Mouse (Mus musculus): ENCODE data around the gene Snai3. TPM values are rescaled to one million over a fixed set of nuclear protein-coding genes. Genes with fewer than 3 reads are reported as not detected.

The Snai3 gene
- total RNA-seq (2015) (0.30 TPM in 1 of 2 replicates, not detected in the other), total RNA-seq (2017) (not detected in 2 replicates)

DNA sequence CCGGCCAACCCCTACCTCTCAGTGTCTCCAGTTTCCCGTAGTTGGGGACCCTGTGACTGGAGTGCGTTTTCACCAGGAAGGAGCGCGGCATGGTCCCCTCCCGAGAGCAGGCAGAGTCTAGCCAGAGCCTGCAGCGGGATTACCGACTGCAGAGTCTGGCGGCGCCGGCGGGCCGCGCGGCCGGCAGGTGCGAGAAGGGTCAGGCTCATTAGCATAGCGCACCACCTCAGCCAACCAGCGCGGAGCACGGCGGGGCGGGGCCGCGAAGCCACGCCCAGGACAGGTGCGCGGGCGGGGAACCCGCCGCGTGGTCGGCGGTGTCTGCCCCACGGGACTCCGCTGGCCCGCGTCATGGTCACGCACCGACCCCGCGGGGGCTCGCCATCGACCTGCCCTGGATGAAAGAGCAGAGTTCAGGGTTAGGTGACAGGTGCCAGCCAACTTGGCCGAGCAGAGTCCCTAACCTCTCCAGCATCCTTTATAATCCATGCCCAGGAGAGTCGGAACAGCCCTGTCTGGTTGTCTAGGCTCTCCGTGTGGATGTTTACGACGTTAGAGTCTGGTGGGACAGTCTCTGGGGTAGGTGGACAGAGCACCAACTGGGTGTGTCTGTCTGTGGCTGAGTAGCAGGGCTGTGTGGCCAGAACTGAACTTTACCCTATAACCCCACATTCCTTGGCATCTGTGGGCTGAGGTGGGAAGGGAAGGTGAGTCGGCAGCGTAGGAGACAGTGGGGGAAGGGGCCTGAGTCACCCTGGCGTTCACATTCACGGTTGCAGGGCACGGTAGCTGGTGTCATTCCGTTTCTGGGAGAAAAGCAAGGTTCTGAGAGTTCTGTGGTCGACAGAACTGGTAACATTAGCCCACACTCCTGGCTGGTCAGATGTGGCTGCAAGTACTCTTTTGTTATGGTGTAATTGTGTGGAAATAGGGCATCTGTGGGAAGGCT, at the start of gene Snai3:
Gene Snai3 (minus strand): TSS at position 210 of the 949 bp plus-strand sequence.
- peak; percentile 45 for ATAC-seq (replicated peaks; ENCODE audit: poor library complexity)

DNA sequence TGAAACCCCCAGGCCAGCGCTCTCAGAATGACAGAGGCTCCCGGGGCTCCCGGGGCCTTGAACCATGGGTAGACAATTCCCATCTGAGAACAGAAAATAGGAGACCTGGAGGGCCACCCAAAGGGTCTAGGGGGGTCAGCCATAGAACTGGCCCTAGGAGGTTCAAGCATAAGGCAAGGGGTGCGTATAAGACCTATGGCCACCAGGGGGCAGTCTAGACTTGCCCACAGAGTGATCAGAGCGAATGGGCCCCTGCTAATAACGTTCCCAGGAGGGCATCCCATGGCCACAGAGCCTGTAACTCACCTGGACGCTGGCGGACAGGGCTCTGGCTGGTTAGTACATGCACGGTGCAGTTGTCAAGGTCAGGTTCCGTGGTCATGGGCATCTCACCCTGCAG, 40.3 kb upstream of the Snai3 start:
- ATAC-seq (replicated peaks; ENCODE audit: poor library complexity): peak; percentile 87

DNA sequence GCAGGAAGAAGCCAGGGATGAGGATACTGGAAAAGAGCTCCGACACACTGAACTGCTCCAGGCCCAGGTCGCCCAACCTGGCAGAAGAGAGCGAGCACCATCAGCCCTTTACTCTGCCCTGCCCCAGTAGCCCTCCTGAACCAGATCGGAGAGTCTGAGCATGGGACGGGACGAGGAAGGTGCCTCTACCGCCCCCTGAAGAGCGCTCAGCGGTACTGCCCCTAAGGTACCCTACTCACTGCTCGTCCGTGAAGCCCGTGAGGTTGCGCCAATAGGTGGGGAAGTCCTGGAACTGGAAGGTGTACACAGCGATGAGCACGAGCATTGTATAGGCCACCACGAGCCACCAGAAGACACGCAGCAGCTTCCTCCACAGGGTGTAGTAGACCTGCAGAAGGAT, 37.4 kb upstream of the Snai3 start:
- ATAC-seq (replicated peaks; ENCODE audit: poor library complexity): peak; percentile 73

DNA sequence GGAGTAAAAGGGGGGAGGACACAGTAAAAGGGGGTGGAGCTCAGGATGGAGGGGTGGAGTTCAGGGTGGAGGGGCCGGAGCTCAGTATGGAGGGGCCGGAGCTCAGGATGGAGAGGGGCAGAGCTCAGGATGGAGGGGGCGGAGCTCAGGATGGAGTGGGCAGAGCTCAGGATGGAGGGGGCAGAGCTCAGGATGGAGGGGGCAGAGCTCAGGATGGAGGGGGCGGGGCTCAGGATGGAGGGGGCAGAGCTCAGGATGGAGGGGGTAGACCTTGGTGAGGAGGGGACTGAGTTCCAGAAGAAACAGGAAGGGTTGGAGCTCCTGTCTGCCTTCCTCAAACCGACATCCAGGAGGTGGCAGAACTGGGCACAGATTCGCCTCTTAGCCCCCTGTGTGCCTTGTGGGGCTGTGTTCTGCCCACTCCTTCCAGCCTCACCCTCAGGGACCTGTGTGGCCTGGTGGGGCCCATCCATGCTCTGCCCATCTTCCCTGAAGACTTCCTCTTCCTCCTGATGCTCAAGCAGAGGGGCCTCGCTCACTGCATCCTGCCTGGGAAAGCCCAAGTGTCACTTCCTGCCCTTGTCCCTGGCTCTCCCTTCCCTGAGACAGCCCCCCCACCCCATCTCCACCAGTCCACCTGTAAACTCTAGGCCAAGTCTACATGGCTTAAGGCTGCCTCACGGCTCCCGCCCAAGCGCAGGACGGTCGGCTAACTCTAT, 36.6 kb upstream of the Snai3 start:
- ATAC-seq (replicated peaks; ENCODE audit: poor library complexity): no peak

DNA sequence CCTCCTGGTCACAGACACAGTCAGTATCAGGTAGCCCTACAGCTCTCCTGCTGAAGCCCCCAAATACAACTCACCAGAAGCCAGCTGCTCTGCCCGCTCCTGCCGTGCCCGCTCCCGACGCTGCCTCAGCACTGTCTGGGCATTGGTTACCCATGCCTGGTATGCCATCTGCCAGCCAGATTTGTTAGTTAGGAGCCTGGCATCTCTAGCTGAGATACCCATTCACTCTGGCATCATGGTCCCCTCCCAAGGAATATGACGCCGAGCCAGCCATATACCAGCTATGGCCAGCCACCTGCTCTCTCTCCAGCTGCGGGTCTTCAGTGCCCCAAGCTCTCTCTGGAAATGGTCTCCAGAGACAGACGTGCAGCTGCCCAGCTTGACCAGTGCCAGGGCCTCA, 27.9 kb upstream of the Snai3 start:
- no peak for ATAC-seq (replicated peaks; ENCODE audit: poor library complexity)

DNA sequence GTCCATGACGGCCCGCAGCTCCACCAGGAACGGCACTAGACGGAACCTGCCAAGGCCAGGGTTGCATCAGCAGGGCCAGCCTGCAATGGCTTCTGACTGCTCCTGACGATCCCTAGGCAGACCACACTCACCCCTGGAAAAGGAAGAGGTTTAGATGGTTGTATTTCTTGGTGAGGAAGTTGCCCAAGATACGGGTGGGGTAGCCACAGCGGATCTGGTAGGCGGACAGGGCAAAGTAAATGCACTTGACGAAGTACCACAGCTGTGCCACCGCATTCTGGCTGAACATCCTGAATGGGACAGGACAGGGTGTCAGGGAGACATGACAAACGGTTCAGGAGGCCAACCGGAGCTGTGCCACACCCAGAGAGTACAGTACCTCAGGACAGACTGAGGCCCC, 24.3 kb upstream of the Snai3 start:
- ATAC-seq (replicated peaks; ENCODE audit: poor library complexity): peak; percentile 79

DNA sequence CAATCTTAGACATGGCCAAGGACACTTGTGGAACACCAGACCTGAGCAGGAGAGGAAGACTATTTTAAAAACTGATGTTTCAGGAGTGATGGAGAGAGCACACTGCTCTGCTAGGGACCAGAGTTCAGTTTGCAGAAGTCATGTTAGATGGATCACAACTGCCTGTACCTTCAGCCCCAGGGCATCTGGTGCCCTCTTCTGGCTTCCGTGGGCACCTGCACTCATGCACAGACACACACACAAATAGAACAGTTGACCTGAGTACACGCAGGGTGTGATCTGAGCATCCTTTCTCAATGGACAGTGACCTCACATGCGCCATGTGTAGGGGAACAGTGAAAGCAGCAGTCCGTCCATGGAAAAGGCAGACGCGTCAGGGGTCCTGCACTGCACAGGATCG, 23.3 kb upstream of the Snai3 start:
- no peak for ATAC-seq (replicated peaks; ENCODE audit: poor library complexity)

DNA sequence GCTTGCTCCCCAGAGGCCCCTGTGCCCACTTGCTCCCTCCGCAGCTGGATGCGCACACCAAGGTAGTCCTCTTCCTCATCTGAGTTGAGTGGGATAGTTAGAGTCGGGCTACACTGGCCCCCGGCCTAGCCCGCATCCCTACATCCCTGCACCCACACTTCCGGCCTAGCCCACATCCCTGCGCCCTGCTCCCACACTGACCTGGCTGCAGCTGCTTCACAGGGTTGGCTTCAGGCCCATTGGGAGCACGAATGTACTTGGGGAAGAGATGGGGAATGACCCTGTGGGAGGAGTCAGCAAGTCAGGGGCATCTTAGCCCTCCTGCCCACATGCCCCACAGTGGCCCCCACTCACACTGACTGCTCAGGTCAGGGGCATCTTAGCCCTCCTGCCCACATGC, 21.9 kb upstream of the Snai3 start:
- no peak for ATAC-seq (replicated peaks; ENCODE audit: poor library complexity)

DNA sequence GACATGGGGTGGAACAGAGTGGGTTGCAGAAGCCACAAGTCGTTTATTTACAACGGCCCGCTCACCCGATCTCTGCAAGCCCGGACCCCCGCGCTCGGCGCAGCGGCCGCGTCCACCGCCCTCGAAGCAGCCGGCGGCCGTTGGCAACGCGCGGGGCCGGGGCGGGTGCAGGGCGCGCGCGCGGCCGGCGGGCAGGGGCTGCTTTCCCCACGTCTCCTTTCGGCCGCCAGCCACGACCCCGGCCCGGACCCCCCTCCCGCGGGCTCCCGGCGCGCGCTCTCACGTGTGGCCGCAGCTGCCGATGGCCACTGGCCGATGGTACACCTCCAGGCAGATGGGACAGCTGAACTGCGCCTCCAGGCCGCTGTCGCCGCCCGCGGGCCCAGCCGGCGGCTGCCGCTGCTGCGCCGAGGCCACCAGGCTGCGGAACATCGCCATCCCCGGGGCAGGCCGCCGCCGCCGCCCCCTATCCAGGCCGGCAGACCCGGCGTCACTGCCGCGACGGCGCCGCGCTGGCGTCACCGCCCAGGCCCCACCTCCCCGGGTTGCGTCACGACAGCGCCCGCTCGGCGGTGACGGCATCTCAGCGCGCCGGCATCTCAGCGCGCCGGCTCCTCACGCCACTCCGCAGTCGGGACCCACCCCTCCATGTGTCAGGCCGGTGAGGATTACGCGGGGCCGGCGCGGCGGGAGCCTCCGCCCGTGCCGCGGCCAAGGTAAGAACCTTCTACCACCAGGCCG, 15.2 kb upstream of the Snai3 start, which contains the start of the genes Rnf166 and Ctu2:
Gene Rnf166 (minus strand): TSS at position 485 of the 741 bp plus-strand sequence.
Gene Ctu2 (plus strand): TSS at position 564 of the 741 bp plus-strand sequence.
- ATAC-seq (replicated peaks; ENCODE audit: poor library complexity): peak; percentile 79

DNA sequence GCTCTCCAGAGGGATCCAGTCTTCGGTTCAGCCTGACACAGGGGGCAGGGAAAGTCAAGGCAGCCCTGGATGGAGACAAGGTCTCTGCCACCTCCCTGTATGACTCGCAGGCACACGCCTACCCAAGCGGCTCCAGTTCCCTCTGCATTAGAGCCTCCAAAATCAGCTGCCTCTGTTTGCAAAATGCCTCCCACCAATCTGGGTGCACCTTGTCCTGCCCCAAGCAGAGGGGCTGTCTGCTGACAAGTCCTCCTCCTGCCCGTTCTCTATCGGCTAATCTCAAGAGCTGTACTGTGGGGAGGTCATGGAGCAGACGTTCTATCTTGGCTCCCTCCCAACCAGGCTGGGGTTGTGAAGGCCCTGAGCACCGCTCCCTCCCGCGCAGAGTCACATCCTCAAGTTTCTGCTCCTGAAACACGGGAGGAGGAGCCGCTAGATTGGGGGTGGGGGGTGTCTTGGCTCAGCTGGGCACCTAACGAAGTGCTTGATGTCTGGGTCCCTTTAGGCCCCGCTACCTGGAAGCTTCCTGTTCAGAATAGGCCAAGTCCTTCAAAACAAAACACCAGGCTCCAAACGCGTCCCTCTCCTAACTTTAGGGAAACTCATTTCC, 14.5 kb upstream of the Snai3 start:
- peak; percentile 27 for ATAC-seq (replicated peaks; ENCODE audit: poor library complexity)

DNA sequence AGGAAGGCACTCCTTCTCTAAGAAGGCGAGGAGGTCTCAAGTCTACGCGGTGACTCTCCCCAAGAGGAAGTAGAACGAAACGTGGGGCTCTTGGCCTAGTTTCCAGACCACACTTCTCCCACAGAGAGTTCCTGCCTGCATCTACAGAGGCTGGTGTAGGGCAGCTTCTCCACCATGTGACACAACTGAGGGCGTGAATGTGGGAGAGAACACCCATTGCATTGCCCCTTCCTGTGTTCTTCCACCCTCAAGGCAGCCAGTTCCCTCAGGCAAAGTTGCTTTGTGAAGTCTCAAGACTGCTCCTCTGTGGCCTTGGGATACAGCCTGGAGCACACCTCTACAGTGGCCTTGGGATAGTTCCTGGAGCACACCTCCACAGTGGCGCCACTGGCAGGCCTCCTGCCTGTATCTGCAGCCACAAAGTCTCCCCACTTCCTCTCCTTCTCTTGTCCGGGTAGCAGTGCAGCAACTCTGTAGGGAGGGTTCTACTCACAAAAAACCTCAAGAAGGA, 13.4 kb upstream of the Snai3 start:
- ATAC-seq (replicated peaks; ENCODE audit: poor library complexity): peak; percentile 59

DNA sequence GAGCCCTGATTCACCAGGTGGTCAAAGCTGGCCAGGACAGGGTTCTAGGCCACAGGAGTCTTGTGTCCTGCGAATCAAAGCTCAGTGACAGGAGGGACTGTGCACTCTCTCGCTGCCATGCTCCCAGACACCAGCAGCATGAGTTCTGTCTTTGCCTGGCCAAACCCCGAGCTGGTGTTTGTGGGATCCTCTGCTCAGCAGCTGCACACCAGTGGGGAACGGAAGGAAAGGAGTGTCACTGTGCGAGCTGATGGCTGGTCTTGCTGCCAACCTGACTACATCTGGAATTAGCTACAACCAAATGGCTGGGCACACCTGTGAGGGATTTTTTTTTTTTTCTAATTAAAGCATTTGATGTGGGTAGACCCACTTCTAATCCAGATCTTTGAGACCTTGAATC, 10.2 kb upstream of the Snai3 start:
- ATAC-seq (replicated peaks; ENCODE audit: poor library complexity): no peak

DNA sequence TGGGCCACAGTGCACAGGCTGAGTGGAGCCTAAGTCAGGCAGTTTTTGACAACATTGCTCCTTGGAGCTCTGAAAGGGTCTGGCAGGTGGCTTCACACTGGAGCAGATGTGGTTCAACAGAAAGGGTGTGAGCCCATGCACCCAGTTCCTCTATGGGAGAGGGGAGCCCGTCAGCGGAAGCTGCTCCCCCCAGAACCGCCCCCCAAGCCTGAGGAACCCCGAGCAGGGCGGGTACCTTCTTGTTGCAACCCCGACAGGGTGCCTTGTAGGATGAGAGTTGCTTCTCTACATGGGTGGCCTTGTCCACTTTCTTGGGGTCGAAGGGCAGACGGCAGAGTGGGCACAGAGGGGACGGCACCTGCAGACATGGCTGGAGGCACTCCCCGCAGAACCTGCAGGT, 9.4 kb upstream of the Snai3 start:
- ATAC-seq (replicated peaks; ENCODE audit: poor library complexity): peak; percentile 27

DNA sequence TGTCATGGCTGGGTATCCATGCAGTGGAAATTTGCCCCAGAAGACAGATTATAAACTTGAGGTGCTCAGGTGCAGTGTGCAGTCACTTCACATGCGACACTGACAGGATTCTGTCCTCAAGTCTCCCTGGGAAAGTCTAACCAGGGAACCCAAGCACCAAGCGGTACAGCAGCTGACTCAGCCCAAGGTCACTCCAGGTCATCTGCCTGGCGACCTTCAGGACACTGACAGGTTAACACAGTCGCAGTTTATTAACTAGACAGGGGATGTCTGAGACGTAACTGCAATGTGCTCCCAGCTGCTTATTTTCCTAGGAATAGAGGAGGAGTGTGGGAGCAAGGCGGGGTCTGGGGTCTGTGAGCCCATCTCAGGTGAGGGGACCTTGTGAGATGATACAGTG, 8.9 kb upstream of the Snai3 start:
- no peak for ATAC-seq (replicated peaks; ENCODE audit: poor library complexity)

DNA sequence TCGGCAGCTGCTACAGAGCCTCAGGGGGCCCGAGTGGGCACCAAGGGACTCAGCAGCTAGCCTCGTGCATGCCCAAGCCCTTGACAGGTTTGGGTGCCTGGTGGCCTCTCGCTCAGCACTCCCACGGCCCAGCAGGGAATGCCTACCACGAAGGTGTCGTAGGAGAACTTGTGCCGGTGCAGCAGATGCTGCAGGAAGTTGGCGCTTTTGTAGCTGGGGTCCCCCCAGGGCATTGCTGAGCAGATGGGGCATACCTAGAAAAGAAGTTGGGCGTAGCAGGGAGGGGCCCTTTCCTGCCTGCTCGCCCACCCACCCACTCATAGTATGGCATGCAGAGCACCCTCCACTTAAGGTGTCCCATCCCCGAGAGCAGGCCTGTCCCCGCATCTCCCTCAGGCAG, 7.3 kb upstream of the Snai3 start:
- ATAC-seq (replicated peaks; ENCODE audit: poor library complexity): no peak

DNA sequence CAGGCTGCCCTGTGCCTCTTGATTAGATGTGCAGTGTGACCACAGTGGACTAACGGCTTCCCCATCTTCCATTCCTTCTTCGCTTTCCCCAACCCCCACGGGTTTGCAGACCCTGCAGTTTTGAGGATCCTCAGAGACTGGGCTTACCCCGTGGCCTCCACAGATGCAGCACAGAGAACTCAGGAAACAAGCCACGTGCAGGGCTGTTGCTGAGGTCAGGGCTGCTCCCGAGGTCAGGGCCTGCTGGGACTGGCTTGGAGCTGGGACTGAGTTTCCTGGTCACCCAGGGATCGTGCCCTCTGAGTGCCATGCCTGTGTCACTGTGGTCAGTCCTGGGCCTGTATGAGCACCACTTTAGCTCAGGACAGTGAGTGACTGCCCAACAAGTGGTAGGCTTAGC, 4.5 kb upstream of the Snai3 start:
- ATAC-seq (replicated peaks; ENCODE audit: poor library complexity): no peak

DNA sequence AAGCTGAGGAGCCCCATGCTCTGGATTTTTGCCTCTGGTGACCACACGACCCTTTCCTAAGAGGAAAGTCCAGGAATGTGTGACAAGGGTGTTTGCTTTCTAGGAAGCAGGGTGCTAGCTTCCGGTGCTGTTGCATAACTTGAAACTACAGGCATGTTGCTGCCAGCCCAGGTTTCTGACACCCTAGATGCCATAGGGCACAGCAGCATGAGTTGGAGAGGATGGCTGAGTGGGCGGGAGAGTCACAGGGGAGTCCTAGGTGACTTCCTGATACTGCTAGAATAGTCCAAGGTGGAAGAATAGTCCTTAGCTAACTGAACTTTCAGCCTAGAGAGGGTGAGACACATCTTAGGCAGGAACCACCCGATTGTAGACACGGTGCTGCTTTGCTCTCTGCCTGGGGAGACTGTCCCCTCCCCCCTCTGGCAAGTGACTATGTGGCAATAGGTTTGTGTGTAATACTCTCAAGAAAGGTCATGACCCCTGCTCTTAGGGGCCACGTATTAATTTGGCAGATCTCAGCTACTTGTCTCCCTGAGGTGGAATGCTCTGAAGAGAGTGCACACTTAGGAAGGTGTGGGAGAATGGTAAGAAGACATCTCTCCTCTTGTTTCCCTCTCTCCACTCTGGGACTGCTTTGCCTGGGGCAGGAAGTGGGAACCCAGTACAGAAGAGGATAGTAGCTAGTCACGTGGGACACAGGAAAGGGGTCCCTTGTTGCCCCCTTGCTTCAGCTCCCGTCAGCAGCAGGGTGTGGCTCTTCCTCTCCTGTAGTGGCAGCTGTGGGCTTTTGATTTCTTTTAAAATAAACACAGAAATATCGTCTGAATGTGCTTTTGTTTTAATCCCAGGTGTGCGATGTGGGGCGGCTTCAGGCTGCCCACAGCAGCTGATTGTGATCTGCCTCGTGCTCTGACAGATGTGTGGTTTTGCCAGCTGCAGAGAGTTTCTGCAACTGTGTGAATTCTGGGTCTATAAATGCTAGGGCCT, 3.4 kb upstream of the Snai3 start:
- peak; percentile 47 for ATAC-seq (replicated peaks; ENCODE audit: poor library complexity)

DNA sequence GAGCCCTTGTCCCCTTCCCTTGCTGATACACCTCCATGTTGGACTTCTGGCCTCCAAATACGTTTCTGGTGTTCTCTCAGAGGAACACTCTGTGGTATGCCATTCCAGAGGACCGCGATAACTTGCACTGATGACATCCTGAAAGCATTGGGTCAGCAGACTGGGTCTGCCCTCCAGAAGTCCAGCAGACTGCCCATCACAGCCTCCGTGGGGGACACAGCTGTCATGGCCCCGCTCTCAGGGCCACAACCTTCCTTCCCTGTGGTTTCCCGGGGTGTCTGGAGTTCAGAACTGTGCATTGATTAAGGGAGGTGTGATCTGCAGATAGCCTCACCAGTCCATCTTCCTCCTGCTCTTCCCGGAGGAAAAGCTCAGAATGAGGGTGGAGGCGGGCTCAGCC, 2.0 kb upstream of the Snai3 start:
- no peak for ATAC-seq (replicated peaks; ENCODE audit: poor library complexity)

DNA sequence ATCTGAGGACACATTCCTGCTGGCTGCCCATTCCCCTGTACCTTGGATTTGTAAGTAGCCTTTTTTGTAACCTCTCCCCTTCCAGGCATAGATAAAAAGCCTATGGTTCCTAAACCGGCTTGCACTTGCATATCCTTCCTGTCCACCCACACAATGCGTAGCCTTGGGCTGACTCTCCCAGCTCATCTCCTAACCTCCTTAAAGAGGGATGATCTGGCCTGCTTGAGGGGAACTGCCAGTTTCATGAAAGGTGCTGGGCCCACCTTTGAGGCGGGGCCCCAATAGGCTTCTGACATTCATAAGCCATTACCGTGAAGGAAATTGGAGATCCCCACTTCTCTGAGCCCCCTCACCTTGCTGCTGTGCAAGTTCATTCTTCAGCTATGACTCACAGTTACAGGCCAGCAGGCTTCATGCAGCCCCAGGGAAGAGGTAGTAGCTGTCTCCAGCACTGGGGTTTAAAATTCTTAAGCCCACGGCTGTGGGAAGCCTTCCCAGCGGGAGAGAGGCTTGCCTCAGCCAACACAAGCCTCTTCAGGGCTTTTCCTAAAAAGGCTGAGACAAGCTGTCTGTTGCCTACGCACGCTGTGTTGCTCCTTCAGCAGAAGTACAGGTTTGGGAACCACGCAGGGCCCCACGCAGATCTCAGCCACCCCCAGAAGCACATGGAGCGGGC, 1.1 kb upstream of the Snai3 start:
- ATAC-seq (replicated peaks; ENCODE audit: poor library complexity): no peak

All from megakaryocyte progenitor cell, adult 5-6 weeks (primary cell).